Mouse (Mus musculus) kidney, adult 11 months (tissue): ENCODE measurements around the gene Prap1.
A peak's percentile ranks its signal among the peaks of the same experiment; 100 is the strongest.
"Not testable (repeated sequence)": the region's sequence is repeated elsewhere in the genome, so short reads cannot be mapped to it uniquely, and the experiment has no call there.

Experiments used
- DNase-seq: peaks from one replicate; pipeline ENCODE4 v3.0.0; 2022

Gene Prap1

DNA sequence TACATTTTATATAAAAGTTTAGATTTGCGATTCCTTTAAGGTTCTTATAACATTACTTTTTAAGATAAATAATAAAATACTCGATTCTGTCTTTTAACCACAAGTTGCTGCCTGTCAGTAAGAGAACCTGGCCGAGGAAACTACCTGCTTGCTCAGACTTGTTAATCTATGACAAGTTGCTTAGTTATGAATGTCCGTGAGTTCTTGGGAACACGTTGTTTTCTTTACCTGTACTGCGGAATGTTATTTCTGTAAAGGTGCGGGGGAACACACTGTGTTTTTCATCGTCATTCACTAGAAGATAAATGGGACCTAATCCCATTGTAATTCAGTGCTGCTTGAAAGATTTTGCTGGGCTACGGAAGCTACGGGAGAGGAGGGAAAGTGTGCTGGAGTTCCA, 2.6 kb upstream of the Prap1 start:
- no peak for DNase-seq

DNA sequence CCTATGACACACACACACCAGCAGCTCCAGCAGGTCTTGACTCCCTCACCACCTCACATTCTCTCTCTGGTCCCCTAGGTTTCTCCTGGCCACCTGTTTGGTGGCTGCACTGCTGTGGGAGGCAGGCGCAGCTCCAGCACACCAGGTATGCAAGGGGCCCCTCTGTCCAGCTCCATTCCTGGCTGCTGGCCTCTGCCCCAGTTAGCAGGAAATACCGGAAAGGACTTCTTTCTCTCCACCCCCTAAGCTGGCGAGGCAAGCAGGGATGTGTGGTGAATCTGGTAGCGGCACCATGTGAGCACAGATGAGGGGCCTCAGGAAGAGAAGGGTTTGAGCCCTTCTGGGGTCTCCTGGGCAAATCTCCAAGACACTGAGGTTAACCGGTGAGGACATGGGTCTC, 1.8 kb downstream of the Prap1 start:
- DNase-seq: no peak

DNA sequence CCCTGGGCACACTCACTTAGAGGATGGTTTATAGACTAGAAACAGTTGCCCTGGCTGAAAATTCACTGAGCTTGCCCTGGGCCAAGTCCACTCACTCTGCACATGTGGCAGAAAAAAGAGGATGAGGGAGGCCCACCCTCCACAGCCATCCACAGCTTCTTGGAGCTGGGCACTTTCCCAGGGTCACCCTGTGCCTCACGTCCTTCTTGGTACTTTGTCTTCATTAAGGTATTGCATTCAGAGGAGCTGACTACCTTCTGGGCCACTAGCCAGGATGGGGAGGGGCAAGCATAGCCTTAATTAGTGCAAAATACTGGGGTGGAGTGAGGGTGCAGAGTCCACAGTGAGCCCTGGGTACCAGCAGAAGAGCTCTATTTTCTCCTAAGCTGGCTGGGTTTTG, 2.4 kb downstream of the Prap1 start:
- DNase-seq: peak; percentile 89

DNA sequence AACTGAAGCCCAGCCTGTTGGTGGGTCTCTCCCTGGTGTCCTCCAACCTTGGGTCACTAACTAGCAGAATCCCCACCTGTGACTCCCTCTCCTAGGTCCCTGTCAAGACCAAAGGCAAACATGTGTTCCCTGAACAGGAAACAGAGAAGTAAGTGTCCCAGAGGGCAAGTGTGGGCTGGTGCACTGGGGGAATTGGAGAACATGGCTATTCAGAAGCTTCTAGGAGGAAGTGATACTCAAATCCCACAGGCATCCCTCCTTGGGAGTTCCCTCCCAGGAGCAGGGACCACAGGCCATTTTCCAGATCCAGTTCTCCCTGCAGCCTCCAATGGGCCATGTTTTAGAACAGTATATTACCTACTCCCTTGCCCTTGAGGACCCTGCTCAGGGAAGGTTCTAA, 2.9 kb downstream of the Prap1 start:
- DNase-seq: no peak

DNA sequence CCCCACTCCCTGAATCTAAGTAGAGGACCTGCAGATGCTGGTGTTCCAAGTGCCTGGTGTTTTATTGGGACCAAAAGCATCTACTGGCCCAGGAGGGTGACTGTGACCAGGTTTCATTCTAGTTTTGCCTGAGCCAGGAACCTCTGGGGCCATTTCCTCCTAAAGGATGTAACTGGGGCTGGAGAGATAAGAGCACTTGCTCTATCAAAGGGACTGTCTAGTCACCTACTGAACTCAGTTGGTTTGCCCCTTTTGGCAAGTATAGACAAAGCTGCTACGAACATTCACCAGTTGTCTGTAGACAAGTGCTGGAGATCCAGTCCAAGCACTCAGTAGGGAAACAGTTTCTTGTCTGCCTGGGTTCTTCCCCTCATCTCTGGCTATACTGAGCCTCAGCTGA, 5.3 kb downstream of the Prap1 start:
- DNase-seq: no peak

DNA sequence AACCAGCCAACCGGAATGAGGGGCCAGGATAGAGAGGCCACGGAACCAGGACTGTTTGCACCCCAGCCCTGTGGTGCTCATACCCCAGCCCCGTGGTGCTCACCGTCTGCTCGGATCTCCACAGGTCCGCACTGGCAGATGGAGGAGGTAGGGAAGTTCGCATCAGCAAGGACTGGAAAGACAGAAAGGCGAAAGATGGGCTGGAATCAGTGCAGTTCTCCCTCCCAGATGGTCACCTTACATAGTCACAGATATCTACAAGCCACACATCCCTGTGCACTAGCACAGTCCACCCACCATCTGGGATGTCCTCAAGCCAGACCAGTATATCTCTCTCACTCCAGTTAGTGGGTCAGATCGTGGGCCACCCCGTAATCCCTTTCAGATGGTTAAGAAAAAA, 8.3 kb downstream of the Prap1 start:
- DNase-seq: no peak

DNA sequence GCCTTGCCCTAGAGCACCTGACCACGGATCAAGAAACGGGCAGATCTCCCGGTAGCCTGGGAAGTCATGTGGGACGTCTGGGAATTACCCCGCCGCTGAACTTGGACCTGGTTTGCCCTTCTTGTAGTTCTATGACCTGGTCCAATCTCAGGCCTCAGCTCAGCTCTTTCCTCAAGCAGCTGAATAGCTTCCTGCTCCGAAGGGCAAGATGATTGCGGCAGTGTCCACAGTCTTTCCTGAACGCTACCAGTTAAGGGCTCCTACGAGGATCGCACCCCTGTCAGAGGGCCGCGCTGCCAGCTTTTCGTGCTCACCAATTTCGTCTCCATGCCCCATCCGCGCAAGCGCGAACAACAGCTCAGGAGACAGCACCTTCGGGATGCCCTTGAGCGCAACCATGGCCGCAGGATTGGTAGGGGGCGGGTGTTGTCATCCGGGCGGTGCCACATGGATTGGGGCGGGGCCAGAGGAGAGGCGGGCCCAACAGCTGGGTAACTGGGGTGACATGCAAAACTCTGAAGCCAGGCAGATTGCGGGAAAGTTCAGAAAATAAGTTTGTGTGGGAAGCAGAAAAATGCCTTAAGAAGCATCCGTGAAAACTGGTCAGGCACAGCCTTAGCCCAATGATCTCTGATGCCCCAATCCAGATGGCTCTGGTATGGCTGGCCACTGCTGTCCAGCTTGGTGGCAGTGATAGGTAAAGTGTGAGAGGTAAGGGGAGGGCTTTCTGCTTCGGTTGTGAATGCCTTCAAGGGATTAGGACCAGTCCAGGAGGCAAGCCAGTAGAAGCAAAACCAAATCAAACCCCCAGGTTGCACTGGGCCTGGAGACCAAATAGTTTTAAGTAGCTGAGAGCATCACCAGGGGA, 9.0 kb downstream of the Prap1 start, which contains the start of gene Fuom:
Fuom (minus strand) TSS at position 449 of the 868 bp plus-strand sequence.
- peak; percentile 92 for DNase-seq

DNA sequence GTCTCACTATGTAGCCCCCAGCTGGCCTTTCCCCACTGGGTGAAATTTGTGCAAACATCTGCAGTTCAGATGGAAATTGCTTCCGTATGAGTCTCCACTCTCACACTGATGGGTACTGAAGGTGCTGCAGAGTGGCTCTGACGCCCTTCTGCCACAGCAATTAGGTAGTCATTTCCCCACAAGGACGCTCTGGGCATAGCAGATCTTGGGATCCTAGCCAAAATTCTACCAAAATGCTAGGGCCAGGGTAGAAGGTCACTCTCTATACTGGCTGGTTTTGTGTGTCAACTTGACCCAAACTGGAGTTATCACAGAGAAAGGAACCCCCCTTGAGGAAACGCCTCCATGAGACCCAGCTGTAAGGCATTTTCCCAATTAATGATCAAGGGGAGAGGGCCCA, 10.8 kb downstream of the Prap1 start:
- no peak for DNase-seq

DNA sequence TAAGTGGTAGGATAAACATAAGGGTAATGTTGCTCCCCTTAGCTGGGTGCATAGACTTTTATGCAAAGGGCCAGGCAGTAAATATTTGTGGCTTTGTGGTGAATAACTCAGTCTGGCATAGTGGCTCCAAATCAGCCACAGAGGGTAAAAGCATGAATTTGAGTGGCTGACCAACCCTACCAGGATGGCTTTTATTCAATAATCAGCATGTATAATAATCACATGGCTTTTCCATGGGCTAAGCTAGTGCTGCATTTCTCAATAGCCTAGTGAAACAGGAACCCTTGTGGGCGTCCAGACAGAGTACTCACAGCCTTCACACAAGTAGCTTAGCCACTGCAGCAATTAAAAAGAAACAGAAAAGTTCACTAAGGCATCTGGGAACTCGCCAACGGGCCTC, 18.7 kb downstream of the Prap1 start:
- DNase-seq: no peak

DNA sequence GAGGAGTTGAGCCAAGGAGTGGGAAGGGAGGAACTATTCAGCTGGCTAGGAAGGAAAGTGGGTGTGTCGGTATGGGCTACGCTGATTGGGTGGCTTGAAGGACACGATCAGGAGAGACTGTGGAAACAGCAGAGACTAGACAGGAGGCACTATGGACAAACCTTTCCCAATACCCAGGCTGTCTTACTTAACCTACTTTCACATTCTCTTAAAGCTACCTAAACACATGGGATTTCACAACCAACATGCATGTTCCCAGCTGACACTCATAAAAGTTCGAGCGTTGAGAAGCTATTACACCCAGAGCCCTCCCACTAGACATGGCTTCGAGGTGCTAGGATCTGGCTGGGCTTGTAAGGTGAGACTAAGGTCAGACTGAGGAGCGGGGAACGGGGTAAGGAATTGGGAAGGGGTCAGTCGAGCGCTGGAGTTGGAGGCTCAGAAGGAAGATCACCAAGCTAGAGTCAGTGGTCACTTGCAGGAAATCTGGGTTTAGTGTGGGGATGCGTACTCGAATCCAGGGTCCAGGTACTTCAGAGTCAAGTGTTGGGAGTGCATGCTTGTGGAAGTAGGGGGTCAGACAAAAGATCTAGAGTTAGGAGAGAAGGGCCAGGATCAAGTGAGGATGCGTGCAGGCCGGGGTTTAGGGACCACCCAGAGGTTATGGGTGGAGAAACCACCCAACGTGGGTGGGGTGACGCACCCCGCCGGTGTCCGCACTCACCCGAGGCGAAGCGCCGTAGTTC, 22.6 kb downstream of the Prap1 start, which contains the start of gene Paox:
Paox (plus strand) TSS at position 217 of the 746 bp plus-strand sequence.
- peak; percentile 81 for DNase-seq

DNA sequence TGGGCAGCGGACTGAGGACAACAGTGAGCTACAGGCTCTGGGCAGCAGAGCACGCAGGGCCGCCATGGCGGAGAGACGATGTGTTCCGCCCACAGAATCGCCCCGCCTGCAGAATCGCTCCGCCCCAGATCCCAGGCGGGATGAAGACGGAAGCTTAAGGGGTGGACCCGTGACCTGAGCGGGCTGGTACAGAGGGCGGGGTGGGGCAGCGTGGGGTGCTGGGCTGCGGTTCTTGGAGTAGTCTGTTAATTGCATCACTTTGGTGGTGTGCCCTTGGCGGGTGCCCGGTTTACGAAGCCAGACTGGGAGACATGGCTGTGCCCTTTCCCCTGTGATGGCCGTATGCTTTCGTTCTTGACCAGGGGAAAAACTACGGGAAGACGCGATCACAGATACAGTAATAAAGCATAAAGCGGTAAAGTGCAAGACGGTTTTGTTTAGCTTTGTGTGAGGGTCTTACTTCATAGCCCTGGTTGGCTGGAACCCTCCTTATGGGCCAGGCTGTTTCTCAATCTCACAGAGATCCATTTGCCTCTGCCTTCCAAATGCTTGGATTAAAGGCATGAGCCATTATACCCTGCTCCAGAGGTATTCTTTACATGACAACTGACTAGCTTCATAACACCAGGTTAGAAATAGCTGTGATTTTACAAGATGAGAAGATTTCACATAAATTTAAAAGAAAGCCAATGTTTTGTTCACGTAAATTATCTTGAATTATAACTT, 23.3 kb downstream of the Prap1 start, which contains the start of gene Echs1:
Echs1 (minus strand) TSS at position 148 of the 726 bp plus-strand sequence.
- DNase-seq: peak; percentile 93

DNA sequence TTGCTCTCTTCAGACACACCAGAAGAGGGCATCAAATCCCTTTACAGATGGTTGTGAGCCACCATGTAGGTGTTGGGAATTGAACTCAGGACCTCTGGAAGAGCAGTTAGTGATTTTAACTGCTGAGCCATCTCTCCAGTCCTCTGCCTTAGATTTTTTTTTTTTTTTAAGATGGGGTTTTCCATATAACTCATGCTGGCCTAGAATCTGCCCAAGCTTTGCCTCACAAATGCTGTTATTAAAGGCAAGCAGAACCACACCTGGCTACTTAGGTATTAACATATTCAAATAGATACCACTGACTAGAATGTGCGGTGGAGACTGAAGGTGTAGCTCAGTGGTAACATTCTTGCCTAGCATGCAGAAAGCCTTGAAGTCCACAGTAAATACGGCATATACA, 27.3 kb downstream of the Prap1 start:
- no peak for DNase-seq

DNA sequence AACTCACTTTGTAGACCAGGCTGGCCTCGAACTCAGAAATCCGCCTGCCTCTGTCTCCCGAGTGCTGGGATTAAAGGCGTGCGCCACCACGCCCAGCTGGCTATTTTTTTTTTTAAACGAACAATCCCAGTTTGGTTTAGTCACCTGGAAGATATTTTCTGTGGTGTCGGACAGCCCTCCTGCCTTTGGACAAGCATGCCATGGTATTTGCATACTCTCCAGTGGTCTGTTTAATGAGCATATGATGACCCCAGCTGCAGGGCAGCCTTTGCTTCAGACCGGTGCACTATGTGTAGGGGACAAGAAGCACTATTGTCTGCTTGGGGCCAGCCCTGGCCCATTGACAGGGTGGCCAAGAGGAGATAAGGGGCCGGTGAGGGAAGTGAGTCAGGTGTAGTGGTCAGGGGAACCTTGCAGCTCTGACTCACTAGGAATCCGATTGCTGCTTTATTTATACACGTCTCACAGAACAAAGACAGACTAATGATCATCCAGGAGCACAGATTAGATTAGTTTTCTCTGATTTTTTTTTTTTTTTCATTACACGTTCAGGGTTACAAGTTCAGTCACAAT, 28.2 kb downstream of the Prap1 start:
- DNase-seq: no peak

DNA sequence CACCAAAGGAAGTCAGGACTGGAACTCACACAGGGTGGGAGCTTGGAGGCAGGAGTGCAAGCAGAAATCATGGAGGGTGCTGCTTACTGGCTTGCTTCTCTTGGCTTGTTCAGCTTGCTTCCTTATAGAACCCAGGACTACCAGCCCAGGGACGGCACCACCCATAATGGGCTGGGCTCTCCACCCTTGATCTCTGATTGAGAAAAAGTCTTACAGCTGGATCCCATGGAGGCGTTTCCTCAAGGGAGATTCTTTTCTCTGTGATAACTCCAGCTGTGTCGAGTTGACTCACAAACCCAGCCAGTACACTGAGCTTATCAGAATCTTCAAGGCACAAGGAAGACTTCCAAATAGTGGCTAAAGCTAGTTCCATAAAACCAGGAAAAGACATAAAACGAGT, 29.6 kb downstream of the Prap1 start:
- DNase-seq: no peak

DNA sequence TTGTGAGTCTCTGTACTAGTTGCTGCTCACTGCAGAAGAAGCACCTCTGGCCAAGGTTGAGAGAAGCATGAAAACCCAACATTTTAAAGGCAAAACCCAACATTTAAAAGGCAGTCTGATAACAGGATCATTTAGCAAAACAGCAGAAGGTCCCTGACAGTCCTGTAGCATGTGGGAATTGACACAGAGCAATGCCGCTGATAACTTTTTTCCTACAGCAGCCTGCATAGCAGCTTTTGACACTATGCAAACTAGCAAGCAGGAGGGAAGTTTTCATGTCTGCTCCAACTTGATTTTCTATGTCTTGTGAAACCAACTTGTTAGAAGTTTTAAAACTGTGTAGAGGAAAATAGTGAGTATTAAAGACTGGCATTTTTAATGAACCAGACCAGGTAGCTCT, 31.2 kb downstream of the Prap1 start:
- no peak for DNase-seq

DNA sequence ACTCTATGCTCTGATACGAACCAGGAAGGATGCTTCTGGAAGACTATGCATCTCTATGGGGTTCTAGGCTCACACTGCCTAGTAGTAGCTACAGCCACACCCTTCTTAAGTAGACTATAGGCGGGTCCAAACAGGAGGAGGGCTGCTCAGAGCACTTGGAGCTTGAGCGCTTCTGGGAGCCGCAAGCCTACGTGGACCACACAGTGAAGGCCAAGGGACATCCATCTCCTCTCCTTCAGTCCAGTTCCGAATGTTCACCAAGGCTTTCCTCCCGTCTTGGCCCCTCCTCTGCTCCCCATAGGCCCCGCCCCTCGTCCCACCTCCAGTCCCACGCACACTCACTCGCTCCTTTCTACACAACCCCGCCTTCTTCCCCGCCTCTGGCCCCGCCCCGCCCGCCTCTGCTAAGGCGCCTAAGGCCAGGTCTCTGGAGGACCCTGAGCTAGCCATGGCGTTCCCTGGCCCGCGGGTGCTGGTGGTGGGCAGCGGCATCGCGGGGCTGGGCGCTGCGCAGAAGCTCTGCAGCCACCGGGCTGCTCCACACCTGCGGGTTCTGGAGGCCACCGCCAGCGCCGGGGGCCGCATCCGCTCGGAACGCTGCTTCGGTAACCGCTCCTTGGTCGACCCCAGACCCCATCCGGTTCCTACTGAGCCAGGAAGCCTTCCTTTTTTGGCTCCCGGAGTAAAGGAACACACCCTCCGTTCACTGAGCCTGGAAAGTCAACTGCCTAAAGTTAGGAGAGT, 32.3 kb downstream of the Prap1 start:
- DNase-seq: peak; percentile 94

DNA sequence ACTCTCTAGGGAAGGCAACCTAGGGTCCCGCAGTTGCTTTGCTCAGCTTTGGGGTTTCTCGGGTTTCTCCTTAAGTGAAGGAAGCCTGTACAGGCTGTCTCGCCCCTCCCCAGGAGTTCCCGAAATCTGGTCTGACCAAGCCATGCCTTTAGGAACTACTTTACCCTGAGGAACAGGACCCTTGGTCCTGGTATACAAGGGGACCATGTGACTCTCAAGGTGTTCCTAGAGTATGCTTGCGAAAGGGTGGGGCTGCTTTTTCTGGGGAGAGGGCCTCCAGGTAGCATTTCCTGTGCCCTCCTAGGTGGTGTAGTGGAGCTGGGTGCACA, 32.8 kb downstream of the Prap1 start:
- DNase-seq: no peak

DNA sequence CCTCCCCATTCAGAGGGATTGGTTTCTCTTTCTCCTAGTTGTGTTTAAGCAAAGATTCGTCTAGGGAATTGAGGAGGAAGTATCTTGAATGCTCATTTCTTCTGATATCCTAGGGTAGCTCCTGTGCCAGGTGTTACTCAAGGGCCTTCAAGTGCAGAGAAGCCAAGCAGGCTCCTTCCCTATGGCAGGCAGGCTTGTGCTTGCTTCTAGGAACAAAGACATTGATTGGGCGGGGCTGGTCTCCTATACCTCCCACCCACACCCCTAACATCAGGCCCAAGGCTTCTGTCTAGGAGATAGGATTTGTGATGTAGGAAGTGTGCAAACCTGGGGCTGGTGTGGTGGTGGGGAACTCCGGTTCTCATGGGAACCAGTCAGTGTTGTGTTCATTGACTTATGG, 33.7 kb downstream of the Prap1 start:
- no peak for DNase-seq

DNA sequence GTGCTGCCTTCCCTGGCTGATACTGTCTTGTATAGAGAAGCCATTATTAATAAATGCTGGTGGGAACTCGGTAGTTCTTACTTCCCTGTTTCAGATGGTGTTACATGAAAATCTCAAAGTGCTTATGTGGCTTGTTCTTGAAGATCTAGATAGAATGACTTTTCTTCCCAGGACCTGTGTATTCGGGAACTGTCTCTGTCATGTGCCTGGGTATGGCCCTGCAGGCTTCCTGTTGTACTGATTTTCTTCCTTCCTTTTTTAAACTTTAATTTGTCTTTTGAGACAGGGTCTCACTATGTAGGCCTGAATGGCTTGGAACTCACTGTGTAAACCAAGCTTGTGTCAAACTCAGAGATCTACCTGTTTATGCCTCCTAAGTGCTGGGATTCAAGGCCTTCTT, 34.7 kb downstream of the Prap1 start:
- DNase-seq: no peak

DNA sequence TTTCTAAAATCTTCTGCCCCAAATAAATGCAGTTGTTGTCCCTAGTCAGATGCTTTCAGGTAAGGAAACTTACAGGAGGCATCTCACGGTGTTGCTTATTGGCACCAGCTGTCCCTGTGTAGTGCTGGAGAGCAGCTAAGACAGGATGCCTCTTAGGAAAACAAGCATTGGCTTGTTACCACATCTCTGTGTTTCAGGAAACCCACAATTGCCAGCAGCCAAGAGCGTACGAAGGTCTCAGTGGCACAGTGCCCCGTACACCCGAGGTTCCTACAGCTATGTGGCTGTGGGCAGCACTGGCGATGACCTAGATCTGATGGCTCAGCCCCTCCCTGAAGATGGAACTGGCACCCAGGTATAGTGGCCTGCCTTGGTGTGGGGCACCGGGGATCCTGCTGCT, 39.0 kb downstream of the Prap1 start:
- DNase-seq: not testable (repeated sequence)

DNA sequence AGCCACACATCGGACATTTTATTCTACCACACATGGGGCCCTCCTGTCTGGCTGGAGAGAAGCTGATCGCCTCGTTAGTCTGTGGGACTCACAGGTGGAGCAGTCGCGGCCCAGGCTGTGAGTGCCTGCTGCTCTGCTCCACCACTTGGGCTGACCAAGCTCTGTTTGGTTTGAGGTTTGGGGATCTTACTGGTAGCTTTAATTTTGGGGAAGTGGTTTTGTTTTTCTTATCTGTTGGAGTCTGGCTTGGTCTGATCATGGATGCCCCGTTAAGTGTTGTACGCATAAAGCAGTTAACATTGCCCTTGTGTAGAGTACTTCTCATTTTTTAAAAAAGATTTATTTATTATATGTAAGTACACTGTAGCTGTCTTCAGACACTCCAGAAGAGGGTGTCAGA, 40.8 kb downstream of the Prap1 start:
- not testable (repeated sequence) for DNase-seq

DNA sequence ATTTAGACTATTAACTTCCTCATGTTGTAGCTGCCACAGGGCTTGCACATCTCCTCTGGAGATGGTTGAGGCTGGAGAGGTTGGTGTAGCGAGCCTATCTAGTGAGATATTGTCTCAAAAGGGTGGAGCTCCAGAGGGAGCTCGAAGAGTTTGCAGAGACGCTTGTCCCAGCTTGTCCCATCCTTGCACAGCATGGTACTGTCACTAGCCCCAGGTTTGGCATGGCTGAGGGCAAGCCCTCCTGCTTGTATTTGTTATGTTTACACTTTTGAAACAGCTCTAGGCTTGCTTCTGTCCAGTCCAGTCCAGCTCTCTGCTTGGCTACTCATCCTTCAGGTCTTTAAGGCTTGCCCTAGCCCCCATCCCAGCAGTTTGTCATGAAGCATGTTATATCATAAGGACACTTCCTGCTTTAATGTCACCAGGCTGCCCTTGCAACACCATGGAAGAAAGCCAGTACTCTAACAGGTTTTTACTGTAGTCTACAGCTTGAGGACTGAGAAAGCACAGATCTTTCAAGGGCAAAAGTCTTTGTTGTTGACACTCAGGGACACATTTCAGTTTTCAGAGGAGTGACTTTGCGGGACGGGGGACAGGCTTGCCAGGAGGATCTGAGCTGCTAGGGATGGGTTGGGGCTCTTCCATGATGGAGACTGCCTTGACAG, 42.0 kb downstream of the Prap1 start:
- no peak for DNase-seq
